Mouse (Mus musculus) embryo, embryonic 9.5 days (tissue): Measurements from ENCODE around the gene Slco2a1.

Experiments
- DNase-seq: peaks from one replicate; pipeline ENCODE4 v3.0.0-alpha.2; 2017; ENCODE audit errors: extremely low spot score

Slco2a1 gene

DNA sequence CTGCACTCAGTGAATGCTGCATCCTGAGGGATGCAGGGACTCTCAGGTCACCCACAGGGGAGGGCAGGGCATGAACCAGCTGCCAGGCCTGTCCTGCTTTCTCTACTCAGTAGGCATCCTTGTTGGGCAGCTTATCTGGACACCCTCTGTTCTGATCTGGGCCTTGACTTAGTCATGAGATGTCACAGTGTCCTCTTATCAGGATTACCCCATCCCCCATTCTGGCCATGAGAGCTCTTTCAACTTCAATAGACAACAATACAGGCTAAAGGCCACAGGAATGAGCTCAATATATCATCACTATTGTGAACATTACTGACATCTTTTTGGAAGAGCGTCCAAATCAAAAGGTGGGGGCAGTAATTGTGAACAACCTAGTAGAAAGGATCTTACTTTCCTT, 3.4 kb upstream of the Slco2a1 start:
- DNase-seq = no peak

DNA sequence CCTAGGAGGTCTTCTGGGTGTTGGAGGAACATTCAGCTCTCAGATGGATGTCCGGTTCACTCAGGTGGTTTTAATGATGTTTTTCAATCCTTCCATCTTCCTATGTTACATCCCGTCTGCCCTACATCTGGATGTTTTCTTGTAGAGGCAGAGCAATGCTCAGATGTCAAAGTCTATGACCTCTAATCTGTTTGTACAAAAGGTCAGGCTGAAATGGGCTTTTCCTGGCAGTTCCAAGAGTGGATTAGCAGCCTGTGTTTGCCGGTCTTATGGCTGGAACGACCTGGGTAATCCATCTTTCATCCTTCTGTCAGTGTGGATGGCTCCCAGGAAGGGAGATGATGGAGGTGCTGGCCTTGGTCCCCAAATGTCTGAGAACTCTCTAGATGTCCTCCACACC, 2.6 kb upstream of the Slco2a1 start:
- DNase-seq = peak; percentile 31

DNA sequence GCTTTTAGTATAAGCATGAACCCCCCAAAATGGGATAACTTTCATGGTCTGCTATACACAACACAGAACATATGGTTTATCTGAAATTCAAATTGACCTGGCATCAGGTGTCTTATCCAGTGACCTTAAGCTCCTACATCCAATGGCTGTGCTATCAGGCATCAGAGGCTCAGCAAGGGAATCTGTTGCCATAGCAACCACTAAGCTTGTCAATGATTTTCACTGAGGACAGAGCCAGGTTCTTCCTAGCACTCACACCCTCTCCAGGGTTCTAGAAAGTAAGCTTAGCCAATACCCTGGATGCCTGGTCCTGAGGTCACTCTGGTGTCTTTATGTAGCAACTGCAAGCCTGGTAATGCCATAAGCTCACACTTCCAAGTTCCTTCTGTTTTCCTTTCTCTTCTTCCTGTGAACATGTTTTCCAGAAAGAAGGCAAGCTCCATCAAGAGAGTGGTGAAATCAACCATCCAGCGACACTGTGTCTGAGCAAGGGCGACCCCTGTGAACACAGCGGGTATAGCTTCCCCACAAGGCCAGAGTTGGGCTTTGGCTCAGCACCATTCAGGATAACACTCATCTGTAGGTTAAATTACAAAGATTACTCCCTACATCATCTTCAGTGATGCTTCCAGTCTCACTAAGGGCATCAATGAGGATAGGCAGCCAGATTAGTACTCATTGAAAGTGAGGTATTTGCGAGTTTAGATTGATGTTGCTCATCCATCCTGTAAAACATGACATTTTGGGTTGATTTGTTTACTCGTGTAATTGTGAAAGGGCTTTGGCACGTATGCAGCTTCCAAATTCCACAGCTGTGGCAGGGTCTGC, 2.0 kb downstream of the Slco2a1 start:
- DNase-seq = no peak

DNA sequence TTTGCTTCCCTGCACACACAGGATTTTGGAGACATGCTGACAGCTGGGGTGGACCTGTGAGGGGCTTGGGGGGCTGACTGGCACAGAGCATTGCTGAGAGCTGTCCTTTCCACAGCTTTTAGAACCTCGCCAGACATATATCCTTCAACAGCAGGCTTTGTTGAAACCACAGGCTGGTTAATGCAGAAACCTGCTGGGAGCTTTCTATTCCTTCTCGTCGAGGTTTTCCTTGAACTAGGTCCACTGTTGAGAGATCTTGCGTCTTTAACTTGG, 2.6 kb downstream of the Slco2a1 start:
- DNase-seq = no peak

DNA sequence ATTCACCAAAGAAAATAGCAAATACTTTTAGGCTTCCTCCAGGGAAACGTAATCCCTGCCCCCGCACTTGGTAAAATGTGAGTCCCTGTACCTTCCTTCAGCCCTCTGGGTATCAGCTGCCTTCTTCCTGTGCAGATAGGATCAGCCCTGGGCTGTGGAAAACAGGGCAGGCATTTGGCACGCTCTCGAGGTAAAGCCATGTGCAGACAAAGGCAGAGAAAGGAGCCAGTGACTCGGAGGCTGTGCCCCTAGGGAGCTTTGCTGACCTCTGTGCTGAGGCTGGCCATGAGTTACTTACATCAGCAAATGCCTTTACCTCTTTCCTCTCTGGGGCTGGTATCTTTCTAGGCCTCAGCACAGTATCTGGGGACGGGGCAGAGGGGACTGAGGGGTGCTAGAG, 4.4 kb downstream of the Slco2a1 start:
- peak; percentile 31 for DNase-seq

DNA sequence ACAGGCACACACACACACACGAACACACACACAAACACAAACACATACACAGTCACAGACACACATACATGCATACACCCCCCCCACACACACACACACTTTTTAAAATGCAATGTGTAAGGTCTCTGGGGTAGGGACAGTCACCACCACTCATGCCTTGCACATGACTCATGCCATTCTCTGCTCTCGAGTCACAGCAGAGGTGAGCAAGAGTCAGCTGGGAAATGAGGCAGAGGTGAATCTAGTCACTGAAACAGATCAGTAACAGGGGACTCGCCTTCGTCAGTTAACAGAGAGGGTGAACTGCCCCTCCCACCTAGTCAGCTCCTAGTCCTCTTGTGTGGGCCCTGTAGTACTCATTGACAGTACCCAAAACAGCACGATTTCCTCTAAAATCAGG, 5.3 kb downstream of the Slco2a1 start:
- no peak for DNase-seq

DNA sequence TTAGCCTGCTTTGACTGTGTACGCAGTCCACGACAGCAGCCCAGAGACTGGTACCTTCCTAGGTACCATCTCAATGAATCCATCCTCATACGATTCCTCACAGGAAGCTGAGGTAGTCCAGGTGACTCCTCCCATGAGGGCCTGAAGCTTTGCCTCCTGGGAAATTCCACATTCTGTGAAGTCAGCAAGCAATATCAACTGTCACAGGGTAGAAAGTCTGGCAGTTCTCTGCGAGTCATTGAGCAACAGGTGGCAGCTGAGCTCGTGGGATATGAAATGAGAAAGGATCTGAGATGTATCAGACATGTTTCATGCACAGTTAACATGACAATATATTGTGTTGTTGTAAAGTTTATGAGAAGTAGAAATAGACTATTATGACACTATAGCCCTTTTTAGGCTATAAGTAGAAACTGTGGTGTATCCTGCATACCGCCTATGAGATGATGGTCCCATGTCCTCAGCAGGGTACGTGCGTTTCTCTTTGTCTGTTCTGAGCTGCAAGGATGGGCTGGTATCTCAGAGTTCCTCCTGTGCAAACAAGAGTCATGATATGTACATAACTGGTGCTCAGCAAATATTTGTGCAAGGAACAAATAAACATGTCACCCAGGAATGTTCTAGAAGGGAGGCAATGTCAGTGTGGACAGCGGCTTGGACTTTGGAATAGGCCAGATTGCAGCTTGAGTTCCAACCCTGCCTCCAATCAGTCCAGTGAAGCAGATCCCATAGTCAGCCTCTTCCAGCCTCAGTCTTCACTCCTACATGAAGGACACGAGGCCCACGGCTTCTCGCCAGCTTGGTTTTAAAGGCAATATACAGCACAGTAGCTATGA, 7.5 kb downstream of the Slco2a1 start:
- DNase-seq = no peak

DNA sequence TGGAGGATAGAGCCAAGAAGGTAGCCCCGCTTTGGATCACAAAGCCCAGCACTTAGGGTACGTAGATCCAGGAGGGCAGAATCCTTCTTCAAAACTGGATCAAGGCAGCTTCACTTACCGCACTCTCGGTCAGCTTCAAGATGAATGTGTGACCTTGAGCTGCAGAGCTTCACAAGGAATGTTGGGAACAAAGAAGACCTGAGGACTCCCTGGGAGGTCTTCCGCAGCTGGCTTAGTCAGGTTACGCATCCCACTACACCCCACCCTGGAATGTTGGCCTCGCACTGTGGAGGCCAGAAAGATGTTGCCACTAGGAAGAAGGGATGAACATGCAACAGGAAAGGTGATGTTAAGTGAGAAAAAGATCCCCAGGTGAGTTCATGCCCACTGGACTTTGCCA, 11.9 kb downstream of the Slco2a1 start:
- no peak for DNase-seq

DNA sequence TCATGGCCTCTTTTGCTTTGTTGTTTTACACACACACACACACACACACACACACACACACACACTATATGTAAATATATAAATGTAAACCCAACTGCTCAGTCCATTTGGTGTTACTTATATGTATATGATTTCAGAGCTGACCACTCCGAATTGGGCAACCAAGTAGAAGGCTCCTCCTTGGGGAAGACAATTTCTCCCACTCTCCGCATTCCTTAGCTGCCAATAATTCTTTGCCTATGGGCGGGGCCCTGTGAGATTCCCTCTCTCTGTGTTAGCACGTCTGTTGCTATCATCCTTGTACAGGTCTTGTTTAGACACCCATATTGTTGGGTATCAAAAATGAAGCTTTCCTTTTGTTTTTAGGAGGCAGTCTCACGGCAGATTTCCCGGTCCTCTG, 15.8 kb downstream of the Slco2a1 start:
- no peak for DNase-seq

DNA sequence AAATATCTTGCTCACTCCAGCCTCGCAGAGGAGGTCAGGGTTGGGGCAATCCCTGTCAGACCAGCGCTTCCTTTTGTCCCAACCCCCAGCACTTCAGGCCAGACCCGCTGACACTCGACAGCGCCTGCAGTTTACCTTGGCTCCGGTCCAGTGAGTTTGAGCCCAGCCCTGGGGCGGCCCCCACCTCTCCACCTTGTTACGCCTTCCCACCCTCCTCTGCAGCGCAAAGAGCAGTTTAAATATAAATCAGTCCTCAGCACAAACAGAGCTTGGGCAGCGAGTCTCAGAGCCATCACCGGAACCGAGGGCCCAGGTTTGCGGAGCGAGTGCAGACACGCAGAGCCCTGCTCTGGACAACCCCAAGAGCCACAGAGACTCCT, 19.2 kb downstream of the Slco2a1 start:
- DNase-seq = peak; percentile 37

DNA sequence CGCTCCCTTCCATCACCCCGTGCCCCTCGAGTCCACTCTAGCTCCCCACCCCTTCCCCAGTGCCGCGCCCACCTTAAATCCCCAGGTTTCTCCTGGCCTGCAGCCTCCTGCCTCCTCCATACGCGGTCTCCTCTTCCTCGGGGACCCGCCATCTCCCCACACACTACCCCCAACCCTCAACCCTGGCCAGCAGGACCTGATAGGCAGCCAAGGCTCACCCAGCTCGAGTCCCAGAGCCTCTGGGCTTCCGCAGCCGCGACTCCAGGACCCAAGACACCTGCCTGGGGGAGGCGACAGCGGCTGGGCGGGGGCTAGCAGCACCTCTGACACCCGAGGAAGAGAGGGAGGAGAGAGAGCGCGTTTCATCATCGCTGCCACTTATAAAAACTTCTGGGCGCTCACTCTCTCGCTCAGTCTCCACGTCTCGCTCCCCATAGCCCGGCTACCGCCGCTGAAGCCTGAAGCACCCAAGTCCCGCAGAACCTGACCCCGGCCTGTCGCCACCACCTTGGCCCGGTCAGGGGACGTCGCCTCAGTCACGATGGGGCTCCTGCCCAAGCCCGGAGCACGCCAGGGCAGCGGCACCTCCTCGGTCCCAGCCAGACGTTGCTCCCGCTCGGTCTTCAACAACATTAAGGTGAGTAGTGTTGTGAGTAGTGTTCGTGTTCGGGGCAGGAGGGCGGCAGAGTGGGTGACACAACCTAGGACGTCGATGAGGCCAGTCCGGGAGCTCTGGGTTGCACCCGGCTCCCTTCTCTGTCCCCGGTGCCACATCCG, 19.8 kb downstream of the Slco2a1 start:
- DNase-seq = peak; percentile 32

DNA sequence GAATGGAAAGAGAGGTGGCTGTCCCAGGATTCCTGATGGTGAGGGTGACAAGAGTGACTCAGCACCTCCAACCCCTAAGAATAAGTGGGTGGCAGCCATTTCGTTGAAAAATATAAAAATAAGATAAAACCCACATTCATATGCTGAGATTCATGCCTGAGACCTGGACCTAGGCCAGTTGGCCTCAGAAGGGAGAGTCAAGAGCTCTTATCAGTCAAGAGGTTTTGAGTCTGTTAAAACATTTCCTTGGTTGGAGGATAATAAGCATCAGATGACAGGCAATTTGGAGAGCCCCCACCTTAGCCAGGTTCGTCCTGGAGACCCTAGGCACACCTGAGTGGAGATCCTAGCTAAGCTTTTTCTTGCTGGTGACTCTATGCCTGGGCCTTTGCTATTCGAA, 21.6 kb downstream of the Slco2a1 start:
- DNase-seq = no peak

DNA sequence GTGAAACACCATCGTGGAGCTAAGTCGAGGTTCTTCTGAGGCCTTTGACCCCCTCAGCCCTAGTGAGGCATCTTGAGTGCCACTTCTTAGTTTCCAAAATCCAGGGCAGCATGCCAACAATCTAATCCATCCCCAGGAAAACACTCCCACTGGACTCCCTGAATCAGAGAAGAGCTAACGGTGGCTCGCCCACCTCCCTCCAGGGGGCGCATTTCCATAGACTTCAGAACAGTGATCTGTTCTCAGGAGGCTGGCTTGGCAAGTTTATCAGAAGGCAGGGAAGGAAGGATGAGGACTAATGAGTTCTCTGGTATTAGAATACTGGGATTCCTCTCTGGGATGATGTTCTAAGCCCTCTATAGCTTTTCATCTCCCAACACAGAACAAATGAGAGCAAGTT, 24.9 kb downstream of the Slco2a1 start:
- DNase-seq = peak; percentile 54

DNA sequence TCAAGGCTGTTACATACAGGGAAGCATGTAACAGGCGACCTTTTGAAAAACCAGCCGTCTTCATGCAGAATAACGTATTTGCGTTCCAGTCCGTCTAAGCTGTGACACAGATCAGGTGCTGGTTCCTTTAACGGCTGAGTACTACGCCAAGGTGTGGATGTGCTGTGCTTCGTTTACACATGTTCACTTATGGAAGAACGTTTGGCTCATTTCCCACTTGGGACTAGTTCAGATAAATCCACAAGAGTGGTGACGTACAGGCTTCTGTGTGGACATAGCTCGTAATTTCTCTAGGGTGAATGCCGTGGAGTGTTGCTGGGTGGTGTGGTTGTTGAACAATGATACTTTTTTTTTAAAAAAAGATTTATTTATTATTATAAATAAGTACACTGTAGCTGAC, 26.2 kb downstream of the Slco2a1 start:
- DNase-seq = no peak

DNA sequence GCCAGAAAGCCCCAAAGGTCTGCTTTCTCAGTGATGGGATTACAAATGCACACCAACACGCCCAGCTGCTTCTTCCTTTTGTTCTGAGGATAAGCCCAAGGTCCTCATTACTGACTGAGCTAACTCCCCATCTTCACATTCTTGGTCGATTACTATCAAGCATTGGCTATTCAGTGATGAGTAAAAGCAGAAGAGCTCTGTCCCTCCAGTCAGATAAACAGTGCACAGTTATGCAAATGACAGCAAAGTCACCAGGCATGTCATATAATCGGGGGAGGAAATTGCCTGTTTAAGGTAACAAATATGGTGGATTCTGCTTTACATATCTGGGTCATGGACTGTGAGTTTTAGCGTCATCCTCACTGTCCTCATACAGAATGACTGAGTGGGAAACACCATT, 35.6 kb downstream of the Slco2a1 start:
- DNase-seq = no peak

DNA sequence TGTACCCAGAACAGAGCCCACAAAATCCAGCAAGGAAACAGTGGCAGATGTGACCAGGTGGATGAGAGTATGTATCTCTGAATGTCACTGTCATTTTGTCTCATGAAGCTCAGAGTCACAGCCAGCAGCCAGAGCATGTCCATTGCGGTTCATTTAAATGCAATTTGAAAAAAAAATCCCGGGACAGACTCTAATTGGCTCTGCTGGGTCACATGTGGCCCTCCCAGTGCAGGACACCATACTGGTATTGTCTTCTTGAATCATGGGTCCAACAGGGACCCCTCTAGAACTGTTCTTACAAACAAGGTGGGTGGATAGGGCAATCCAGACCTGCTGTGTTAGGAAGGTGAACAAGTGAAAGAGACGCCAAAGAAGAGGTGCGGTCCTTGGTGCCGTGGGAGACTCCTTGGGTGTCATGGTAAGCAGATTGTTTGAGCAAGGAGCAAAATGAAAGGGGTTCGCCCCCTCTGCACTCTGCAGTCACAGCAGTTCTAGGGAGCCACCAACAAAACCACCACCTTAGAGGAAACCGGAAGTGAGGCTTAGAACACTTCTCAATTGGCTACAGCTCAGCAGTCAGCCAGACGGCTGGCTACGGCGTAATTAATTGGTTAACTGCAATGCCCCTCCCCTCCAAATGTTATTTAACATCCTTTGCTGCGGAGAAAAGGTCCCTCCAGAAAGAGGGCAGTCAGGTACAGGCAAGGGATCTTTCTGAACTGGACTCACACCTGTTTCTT, 38.8 kb downstream of the Slco2a1 start:
- no peak for DNase-seq

DNA sequence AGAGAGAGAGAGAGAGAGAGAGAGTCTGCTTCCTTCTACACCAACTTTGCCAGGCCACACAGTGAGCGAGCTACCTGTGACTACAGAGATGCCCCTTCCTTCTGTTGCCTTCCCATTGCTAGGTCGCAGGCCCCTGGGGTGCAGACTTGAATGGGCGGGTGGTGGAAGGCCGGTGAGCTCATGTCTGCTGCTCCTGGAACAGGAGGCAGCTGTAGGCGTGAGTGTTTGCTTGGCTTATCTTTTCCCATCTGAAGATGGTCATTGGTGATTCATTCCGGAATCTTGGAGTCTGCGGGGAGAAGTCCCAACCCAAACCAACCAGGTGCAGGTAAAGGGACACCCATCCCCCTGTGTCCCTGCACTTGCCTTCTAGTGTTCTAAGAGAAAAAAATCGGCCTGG, 40.5 kb downstream of the Slco2a1 start:
- no peak for DNase-seq

DNA sequence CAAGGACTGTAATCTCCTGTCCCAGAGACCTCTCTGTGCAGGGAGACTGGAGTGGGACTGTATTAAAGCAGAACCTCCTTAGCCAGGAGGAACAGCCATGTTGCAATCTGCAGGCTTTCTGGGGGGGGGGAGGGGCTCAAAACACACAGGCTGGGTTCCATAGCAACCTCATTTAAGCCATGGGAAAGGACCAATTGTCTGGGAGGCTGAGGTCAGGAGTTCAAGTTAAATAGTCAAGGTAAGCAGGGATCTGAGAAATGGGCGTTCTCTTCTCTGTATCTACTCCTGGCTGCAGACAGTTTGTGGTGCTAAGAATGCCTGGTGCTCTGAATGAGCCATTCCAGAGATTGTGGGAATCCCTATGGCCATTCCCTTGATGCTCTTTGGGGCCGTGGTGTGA, 41.5 kb downstream of the Slco2a1 start:
- DNase-seq = no peak

DNA sequence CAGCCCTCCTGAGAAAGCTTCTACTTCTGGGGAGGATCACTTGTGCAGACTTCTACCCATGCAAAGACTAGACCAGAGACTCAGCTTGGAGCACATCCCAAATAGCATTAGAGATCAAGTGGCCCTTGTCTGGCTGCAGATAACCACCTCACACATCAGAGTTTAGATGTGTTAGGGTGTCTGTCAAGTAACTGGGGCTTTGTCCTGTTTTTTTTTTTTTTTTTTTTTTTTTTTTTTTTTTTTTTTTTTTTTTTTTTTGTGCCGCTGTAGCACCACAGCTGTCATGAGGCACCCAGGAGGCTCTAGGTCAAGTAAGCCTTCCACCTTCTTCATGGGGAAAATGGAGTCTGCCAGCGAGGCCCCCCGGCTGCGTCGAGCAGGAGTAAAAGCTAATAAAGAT, 42.7 kb downstream of the Slco2a1 start:
- DNase-seq = no peak

DNA sequence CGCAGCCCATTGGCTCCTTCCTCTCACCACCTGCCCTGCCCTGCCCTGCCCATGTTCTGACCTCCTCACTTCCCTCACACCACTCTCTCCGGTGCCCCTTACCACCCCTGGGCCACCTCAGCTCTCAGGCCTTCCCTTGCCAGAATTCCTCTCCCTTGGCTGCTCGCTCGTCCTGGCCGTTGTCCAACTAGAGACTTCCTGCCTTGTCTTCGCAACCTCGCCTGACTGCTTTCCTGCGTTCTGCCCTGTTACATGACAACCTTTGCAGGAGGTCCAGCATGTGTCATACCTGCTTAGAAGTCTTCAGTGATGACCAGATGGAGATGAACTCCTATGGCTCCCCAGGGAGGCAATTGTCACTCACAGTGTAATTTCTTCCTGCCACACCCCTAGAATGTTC, 43.7 kb downstream of the Slco2a1 start:
- no peak for DNase-seq

DNA sequence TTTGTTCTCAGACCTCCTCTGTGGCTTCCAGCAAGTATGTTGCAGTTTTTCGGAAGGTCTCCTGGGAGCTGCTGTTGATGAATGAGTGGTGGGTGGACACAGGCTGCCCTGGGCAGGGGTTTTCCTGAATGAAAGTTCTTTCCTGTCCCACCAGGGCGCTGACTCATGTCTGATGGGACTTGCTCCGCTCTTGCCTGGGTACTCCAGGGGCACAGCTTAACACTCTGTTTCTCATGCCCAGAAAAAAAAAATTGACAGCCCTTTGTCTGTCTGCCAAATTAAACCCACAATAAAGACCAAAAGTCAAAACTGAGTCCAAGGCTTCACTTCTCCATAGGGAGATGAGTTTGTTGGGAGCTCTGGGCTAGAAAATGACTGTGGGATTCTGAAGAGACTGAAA, 44.9 kb downstream of the Slco2a1 start:
- DNase-seq = no peak

DNA sequence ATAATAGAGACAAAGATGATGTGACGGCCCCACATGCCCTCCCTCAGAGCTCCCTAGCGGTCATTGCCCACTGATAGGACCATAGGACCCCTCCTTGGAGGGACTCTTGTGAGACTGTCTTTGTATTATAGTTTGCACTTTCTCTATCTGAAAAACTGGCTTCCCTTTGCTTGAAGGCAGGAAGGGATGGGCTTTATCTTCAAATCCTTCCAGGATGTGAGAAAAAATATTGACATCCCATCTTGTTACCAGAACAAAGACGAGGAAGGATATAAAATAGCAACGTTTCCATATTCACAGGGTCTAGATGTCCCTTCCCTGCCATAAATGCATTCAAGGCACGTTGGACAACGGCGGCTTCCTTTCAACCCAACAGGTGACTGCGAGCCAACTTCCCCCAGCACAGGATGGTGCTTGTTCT, 48.5 kb downstream of the Slco2a1 start:
- no peak for DNase-seq
